Mouse (Mus musculus): ENCODE data around the gene Cntnap1.

Cntnap1 gene

DNA sequence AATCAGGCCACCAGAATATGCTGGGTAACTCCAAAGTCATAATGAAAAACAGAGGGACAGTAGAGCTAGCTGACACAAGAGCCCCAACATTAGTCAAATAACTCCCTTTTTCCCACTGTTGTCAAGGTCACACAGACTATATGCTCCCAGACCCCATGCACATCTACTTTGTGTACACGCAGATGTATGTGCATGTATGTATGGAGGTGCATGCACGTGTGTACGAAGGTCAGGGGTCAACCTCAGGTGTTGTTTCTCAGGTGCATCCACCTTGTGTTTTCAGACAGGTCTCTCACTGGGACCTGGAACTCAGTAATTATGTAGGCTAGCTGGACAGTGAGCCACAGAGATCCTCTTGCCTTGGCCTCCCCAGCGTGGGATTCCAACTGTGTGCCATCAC, 15.1 kb downstream of the Cntnap1 start:
- no peak for DNase-seq (ENCODE audit: low spot score)

DNA sequence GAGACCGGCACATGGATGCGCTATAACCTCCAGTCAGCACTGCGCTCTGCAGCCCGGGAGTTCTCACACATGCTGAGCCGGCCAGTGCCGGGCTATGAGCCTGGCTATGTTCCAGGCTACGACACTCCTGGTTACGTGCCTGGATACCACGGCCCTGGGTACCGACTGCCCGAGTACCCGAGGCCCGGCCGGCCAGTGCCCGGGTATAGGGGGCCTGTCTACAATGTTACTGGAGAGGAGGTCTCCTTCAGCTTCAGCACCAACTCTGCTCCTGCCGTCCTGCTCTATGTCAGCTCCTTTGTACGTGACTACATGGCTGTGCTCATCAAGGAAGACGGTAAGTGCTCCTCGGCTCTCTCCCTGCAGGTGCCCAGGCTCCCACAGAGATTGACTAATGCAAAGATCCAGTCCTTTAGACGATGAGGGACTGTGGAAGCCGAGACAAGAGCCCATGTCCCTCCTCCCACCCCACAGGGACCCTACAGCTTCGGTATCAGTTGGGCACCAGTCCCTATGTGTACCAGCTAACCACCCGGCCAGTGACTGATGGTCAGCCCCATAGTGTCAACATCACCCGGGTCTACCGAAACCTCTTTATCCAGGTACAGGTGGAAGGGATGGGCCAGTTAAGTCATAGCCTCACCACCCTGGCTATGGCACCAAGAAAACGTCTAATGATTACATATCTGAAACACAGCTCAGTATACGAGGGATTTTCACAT, 16.4 kb downstream of the Cntnap1 start:
- DNase-seq (ENCODE audit: low spot score) = no peak

GRCm38 (mm10) chr11:101187541-101187940, 17.2 kb downstream of the Cntnap1 start:
- DNase-seq (ENCODE audit: low spot score) = no peak

DNA sequence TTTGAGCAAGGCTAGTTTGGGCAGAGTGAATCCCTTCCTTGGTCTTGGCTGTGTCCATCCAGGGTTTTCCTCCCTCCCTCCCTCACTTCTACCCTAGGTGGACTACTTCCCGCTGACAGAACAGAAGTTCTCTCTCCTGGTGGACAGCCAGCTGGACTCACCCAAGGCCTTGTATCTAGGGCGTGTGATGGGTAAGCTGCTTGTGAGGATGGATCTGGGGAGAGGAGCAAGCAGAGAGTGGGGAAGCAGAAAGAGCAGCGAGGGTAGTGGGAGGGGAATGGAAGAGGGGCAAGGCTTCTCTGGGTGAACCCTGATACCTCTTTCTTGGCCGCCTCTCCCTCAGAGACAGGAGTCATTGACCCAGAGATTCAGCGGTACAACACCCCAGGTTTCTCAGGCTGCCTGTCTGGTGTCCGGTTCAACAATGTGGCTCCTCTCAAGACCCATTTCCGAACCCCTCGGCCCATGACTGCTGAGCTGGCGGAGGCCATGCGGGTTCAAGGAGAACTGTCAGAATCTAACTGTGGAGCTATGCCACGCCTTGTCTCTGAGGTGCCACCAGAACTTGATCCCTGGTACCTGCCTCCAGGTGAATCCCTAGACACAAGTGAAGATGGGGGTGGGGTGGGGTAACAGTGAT, 18.0 kb downstream of the Cntnap1 start:
- no peak for DNase-seq (ENCODE audit: low spot score)

DNA sequence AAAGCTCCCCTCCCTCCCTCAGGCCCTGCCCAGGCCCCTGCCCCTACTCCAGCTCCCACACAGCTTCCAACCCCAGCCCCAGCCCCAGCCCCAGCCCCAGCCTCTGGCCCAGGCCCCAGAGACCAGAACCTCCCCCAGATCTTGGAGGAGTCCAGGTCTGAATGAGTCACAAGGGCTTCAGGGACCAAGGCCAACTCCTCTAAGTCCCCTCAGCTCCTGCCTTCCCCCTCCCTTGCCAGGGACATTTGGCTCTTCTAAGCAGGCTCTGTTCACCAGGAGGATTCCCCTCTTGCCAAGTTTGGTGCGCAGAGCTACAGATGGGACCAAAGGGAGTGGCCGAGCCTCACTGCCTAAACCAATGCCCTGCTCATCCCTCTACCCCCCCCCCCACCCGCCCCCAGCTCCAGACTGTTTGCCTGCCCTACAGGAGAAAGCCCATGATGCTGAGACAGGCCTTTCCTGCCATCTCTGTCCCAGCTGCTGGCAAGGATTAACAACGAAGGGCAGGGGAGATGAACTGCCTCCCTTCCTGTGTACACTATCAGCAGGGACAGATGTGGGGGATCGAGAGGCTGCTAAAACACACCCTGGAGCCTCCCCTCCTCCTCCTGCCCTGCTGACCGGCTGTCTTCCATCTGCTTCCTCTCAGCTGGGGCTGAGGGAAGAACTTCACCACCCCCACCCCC, 19.3 kb downstream of the Cntnap1 start:
- peak; percentile 72 for DNase-seq (ENCODE audit: low spot score)

DNA sequence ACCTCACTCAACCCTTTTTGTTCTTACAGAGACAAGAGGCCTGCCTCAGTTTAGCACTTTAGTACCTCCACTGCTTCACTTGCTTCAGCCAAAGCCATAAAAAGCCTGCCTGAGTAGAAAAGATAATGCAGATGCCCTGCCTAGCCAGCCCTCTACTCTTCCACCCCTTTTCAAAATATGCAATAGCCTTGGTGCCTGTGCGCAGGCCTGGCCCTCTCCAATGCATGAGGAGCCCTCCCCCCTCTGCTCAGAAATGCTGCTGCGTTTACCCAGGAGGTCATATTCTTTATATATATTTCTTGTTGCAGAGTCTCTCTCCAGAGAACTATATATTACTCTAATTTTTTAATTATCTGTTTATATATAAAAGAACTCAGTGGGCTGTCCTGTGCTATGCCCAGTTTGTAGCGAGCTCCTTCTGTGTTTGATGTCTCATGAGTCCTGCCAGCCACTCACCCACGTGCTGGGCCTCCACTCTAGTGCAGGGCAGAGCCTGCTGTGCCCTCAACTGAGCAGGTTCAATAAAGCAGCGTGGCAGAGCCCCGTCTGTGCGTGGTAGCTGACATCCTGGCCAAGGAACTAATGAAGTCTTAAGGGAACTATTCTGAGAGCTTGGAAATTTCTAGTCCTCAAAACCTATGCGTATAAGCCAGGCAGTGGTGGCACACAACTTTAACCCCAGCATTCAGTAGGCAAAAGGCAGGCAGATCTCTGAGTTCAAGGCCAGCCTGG, 20.0 kb downstream of the Cntnap1 start:
- DNase-seq (ENCODE audit: low spot score) = no peak

DNA sequence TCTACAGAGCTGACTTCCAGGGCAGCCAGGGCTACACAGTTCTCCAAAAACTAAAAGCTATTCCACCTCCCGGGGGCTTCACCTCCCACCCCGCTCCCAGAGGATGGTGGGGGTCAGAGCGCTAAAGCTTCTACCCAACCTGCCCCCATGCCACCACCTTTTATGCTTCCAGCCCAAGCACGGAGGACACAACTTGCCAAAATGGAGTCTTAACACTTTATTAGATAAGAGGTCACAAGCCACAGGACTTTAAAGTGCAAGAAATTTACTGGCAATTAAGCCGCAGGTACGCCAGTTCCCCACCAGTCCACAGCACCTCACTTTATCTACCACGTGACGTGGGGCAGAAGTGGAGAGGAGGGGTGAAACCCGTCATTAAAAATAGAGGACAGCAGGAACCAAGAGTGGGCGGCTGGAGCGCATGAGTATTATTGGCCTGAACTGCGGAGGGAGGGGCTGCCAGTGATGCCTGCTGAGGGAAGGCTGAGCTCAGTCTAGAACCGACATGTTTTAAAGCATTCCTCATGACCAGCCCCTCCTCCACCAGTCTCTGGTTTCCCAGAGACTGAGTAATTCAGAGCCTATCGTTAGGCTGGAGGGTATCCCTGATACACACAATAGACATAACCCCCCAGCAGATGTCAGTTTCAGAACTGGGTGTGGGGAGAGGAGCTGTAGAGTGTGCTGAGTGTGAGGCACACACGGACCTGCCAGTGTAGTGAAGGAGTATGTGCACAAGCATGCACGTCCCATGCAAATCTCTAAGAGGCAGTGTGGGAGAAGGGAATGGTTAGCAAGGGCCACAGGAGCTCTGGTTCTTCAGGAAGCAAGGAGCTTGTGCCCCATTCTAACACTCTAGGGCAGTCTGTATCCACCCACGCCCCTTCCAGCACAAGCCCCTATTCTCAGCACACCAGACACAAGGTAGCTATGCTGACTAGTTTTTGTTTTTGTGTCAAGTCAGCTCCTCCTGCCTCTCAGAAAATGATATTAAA, 20.9 kb downstream of the Cntnap1 start:
- no peak for DNase-seq (ENCODE audit: low spot score)

DNA sequence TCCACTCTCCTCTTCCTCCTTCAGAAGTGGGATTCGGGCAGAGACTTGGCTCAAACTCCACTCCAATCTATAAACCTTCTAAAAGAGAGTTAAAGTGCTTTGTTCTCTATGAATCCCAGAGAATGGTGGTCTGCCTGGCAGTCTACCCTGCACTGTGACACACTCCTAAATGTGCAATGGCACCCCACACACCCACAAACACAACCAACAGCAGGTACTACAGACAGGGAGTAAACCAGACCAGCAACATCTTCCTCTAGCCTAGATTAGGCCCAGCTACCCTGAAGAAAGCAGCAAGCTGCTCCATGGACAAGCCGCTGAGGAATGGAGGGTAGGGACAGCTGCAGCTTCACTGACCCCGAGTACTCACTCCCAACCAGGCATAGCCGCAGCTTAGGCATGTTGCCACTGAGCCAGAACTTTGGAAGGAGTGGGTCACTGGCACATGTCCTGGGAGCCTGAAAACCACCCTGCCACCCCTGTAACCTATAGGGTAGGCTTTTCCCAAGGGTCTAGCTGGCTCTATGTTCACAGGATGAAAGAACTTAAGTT, 21.7 kb downstream of the Cntnap1 start:
- no peak for DNase-seq (ENCODE audit: low spot score)

DNA sequence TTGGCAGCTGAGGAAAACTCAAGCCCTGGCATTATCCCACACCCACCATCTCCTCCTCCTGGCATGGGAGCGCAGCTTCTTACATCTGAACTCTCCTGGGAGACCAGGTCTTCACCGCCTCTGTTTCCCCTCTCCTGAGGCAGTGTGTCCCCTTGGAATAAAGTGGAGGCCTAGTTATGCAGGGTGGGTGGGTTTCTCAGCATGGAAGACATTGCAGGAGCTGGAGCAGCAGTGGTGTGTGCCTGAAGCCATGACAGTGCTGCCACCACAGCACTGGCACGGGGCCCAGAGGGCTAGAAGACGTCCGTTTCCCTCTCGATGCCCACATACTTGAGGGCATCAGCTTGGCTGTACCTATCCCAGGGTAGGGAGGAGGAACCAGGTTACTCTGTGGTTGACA, 22.3 kb downstream of the Cntnap1 start:
- no peak for DNase-seq (ENCODE audit: low spot score)

- no peak for DNase-seq (ENCODE audit: low spot score)
Observed at GRCm38 (mm10) chr11:101193076-101193475, 22.8 kb downstream of the Cntnap1 start.

DNA sequence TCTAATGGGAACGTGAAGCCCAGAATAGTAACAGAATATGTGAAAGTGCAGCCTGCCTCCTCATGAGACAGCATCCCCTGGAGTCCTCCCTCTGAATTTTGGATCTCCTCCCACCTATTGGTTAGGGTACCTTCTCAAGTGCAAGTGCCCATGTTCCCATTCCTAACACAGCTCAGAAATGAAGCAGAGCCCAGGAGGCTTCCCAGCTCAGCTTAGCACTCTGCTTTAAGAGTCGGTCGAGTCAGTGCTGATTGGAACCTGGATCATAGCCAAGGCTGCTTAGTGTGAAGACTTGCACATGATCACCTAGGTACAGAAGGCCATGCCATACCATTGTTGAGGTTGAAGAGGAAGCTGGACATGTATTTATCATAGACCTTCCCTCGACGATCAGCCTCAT, 23.8 kb downstream of the Cntnap1 start:
- DNase-seq (ENCODE audit: low spot score) = no peak

DNA sequence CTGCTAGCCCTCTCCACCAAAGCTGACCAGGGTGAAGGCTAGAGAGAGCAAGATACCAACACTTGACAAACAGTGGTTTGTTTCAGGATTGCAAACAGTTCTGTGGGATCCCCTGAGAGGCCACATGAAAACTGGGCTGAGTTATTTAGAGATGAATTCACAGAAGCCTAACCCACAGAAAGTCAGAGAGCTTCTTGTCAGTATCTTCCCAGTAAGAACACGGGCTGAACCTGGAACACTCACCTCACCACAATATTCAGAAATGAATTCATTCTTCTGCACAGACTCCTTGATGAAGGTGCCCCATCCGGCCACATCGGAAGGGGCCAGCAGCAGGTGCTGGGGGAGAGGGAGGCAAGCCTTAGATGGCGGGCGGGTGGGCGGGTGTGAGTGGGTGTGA, 24.3 kb downstream of the Cntnap1 start:
- no peak for DNase-seq (ENCODE audit: low spot score)

GRCm38 (mm10) chr11:101195101-101195500, 24.8 kb downstream of the Cntnap1 start:
- no peak for DNase-seq (ENCODE audit: low spot score)

- DNase-seq (ENCODE audit: low spot score) = no peak
Observed at GRCm38 (mm10) chr11:101195571-101195970, 25.2 kb downstream of the Cntnap1 start.

- DNase-seq (ENCODE audit: low spot score) = no peak
Observed at GRCm38 (mm10) chr11:101196175-101196574, 25.9 kb downstream of the Cntnap1 start.

DNA sequence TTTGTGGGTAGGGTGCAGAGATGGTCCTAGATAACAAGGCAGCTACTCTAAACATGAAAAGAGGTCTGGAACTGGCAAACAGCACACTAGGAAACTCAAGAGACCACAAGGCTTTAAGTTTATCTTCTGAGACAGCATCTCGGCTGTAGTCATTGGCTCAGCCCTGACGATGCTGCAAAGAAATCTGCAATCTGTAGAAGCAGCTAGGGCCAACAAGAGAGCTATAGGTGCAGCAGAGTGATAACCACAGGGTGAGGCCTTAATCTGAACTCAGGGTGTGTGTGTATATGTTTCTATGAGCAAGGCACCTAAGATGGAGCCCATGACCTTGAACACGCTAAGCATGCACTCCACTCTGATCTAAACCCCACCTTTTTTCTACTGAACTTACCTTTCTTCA, 29.2 kb downstream of the Cntnap1 start:
- DNase-seq (ENCODE audit: low spot score) = no peak

DNA sequence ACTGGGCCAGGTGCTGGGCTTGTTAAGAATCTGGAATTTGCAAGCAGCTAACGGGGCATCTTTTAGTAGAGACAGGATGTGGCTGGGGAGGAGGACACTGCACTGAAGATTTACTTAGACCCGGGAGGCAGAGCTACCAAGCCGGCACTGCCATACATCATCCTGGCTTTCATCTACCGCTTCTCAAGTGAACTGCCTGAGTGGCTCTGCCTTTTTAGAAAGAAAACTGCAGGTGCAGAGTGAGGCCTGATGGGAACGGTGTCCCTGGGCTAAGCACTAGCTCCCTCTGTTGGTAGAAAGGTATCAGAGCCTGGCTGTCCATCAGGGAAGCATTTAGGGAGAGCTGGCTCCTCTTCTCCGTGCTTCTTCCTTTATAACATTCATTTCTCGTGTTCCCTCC, 30.7 kb downstream of the Cntnap1 start:
- no peak for DNase-seq (ENCODE audit: low spot score)

DNA sequence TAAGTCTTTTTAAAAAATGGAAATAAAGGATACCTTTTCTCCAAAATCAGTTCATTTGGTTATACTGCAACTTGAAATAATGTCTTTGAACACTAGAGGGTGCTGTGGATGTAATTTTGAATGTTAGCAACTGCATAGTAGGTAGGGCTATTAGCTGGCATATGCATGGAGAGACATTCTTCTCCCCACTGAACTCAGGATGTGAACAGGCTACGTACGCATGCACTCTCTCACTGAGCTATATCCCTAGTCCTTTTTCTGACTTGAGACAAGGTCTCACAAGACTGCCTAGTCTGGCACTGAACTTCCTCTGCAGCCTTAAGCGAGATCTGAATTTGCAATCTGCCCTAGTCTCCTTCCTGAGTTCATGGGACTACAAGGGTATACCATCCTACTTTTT, 41.6 kb downstream of the Cntnap1 start:
- DNase-seq (ENCODE audit: low spot score) = no peak

GRCm38 (mm10) chr11:101216936-101217335, 46.6 kb downstream of the Cntnap1 start:
- no peak for DNase-seq (ENCODE audit: low spot score)

DNA sequence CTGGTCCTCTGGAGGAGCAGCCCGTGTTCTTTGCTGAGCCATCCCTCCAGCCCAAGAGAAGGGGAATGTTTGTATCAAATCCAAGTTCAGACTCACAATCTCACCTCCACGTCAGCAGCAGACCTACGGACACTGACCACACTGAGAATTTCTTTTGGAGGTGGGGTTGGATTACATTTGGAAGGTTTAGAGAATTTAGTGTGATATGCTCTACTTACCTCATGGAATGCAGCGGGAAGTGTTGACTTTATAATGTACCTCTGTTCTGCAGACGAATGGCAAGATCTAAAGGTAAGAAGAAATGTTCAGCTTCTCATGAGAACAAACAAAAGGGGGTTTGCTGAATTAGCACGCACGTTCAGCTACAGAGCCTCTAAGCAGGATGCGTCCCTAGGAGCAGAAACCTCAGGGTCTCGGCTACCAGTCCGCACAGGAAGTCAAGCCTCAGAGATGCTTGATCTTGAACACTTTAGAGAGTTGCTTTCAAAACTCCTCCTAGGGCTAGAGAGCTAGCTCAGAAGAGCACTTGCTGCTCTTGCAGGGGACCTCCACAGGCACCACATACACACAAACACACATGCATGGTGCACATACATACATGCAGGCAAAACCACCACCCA, 48.2 kb downstream of the Cntnap1 start:
- DNase-seq (ENCODE audit: low spot score) = no peak

DNA sequence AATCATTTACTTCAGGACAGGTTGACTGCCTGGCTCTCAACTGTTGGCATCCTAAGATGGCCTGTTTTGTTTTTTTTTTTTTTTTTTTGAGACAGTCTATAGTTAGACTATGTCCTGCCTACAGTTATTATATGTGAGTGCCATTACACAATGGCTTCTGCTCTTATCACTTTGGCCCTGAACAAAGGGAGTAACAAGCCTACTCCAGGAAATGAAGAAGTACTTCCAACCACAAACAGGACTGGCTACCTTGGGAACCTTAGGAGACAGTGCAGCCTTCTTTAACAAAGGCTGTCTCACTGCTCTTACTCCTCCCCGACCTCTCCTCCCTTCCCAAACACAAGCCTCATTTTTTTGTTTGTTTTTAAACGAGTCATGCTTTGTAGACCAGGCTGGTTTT, 50.5 kb downstream of the Cntnap1 start:
- no peak for DNase-seq (ENCODE audit: low spot score)

All from ovary, postnatal 36 days (tissue).